Mouse (Mus musculus) intestine, embryonic 15.5 days (tissue): ENCODE data around the gene Lrit3. TPM values are rescaled to one million over a fixed set of nuclear protein-coding genes. Genes with fewer than 3 reads are reported as not detected.

Experiments
- ATAC-seq: fragments of 200-750 bp; cut with Nextera tagmentation; 2 replicates; pipeline ENCODE4 v1.8.0; 2017; ENCODE audit warnings: moderate TSS enrichment, moderate library complexity
- H3K27ac ChIP-seq: fragments of 300-500 bp; sonication (generic); 2 replicates; pipeline ENCODE4 v1.5.1; 2015; ENCODE audit warnings: mild to moderate bottlenecking, inconsistent platforms
- H3K27me3 ChIP-seq: fragments of 300-500 bp; sonication (generic); replicated peaks from 2 replicates; pipeline ENCODE4 v1.6.1; 2015; ENCODE audit warnings: inconsistent platforms
- H3K36me3 ChIP-seq: fragments of 300-500 bp; sonication (generic); 2 replicates; pipeline ENCODE4 v1.6.1; 2015; ENCODE audit warnings: inconsistent platforms
- H3K4me1 ChIP-seq: fragments of 300-500 bp; sonication (generic); replicated peaks from 2 replicates; pipeline ENCODE4 v1.6.1; 2015; ENCODE audit warnings: inconsistent platforms
- H3K4me2 ChIP-seq: fragments of 300-500 bp; sonication (generic); replicated peaks from 2 replicates; pipeline ENCODE4 v1.6.1; 2015; ENCODE audit warnings: mild to moderate bottlenecking, inconsistent platforms
- H3K4me3 ChIP-seq: fragments of 300-500 bp; sonication (generic); replicated peaks from 2 replicates; pipeline ENCODE4 v1.5.1; 2015; ENCODE audit warnings: inconsistent platforms
- H3K9ac ChIP-seq: fragments of 300-500 bp; sonication (generic); 2 replicates; pipeline ENCODE4 v1.6.1; 2015; ENCODE audit warnings: inconsistent platforms
- H3K9me3 ChIP-seq: fragments of 300-500 bp; sonication (generic); 2 replicates; pipeline ENCODE4 v1.6.1; 2016; ENCODE audit warnings: inconsistent platforms
- WGBS: fragments of 180-500 bp; shearing (Covaris S2); methylation state at CpG from one replicate; pipeline ENCODE4 v1.1.7; 2015; 5-methylcytosine and 5-hydroxymethylcytosine counted together
- polyA plus RNA-seq: library from polyadenylated mRNA; unstranded; fragments of >200 nt; fragmentation: Nextera tagmentation; extraction: Ambion mirVana; gene quantifications from 2 replicates; pipeline ENCODE4 v1.2.1, GENCODE M21; 2015

The Lrit3 gene
- polyA plus RNA-seq, 1 experiment from 2014 or later = not detected

GRCm38 (mm10) chr3:129824146-129824545, 20.3 kb upstream of the Lrit3 start:
- no peak overlapping the region for H3K4me2 ChIP-seq
- H3K27ac ChIP-seq = no peak overlapping the region
- peaks cover 19% of the 10 kb centered on the region for H3K36me3 ChIP-seq
- no peaks in the 10 kb centered on the region for H3K27me3 ChIP-seq
- no peak for ATAC-seq
- H3K9ac ChIP-seq = no peak overlapping the region
- H3K4me1 ChIP-seq = peaks cover 4% of the 10 kb centered on the region; the same call in 1 of the 2 replicates
- H3K4me3 ChIP-seq = no peak overlapping the region
- H3K9me3 ChIP-seq = no peaks in the 10 kb centered on the region
- 94% methylated on average over 4 of the region's 4 CpGs for WGBS

- Histone ChIP-seq H3K4me3 (no peak overlapping the region), H3K9ac (no peak overlapping the region), H3K36me3 (peaks cover 16% of the 10 kb centered on the region), H3K27ac (no peak overlapping the region), H3K4me2 (no peak overlapping the region), H3K27me3 (no peaks in the 10 kb centered on the region), H3K4me1 (peaks cover under 1% of the 10 kb centered on the region; the same call in 1 of the 2 replicates), H3K9me3 (no peaks in the 10 kb centered on the region)
- WGBS = 57% methylated on average over 5 of the region's 5 CpGs
- ATAC-seq = peak; percentile 62
These were observed 19.5 kb upstream of the Lrit3 start for GRCm38 (mm10) chr3:129823293-129823692.

GRCm38 (mm10) chr3:129822206-129822775, 18.5 kb upstream of the Lrit3 start, which contains the start of gene Rrh:
Gene Rrh (minus strand): TSS chr3:129822587.
- ATAC-seq = no peak
- no peak within 1 kb of the TSS for H3K4me3 ChIP-seq
- no peak within 1 kb of the TSS for H3K9ac ChIP-seq
- no peak within 1 kb of the TSS for H3K27ac ChIP-seq
- WGBS = 91% methylated on average over 11 of the region's 11 CpGs
- H3K4me2 ChIP-seq = no peak within 1 kb of the TSS
- peaks cover 16% of the 10 kb centered on the region for H3K36me3 ChIP-seq
- no peaks in the 10 kb centered on the region for H3K27me3 ChIP-seq
- no peaks in the 10 kb centered on the region for H3K9me3 ChIP-seq
- H3K4me1 ChIP-seq = no peaks in the 10 kb centered on the region

- no peak for ATAC-seq
These were observed 17.9 kb upstream of the Lrit3 start for GRCm38 (mm10) chr3:129821736-129822135.

GRCm38 (mm10) chr3:129820847-129821246, 17.0 kb upstream of the Lrit3 start:
- no peaks in the 10 kb centered on the region for H3K9me3 ChIP-seq
- H3K36me3 ChIP-seq = peaks cover 10% of the 10 kb centered on the region
- H3K4me1 ChIP-seq = no peaks in the 10 kb centered on the region
- no peak overlapping the region for H3K9ac ChIP-seq
- no peak for ATAC-seq
- H3K4me2 ChIP-seq = no peak overlapping the region
- no peaks in the 10 kb centered on the region for H3K27me3 ChIP-seq
- 59% methylated on average over 9 of the region's 9 CpGs for WGBS
- no peak overlapping the region for H3K4me3 ChIP-seq
- no peak overlapping the region for H3K27ac ChIP-seq

More at GRCm38 (mm10) chr3:129821736-129822135, 17.9 kb upstream of the Lrit3 start:
- Histone ChIP-seq H3K27me3 (no peaks in the 10 kb centered on the region), H3K4me1 (no peaks in the 10 kb centered on the region), H3K9ac (no peak overlapping the region), H3K36me3 (peaks cover 16% of the 10 kb centered on the region), H3K27ac (no peak overlapping the region), H3K9me3 (no peaks in the 10 kb centered on the region), H3K4me2 (no peak overlapping the region), H3K4me3 (no peak overlapping the region)
- 83% methylated on average over 8 of the region's 8 CpGs for WGBS

GRCm38 (mm10) chr3:129799011-129799410, 4.8 kb downstream of the Lrit3 start:
- Histone ChIP-seq H3K9ac (no peak overlapping the region), H3K36me3 (no peaks in the 10 kb centered on the region), H3K4me2 (no peak overlapping the region), H3K27ac (no peak overlapping the region), H3K4me3 (no peak overlapping the region), H3K9me3 (no peaks in the 10 kb centered on the region), H3K4me1 (no peaks in the 10 kb centered on the region), H3K27me3 (no peaks in the 10 kb centered on the region)
- ATAC-seq = no peak
- WGBS = 62% methylated on average over 2 of the region's 2 CpGs

- Histone ChIP-seq H3K36me3 (no peaks in the 10 kb centered on the region), H3K4me3 (no peak overlapping the region), H3K27me3 (no peaks in the 10 kb centered on the region), H3K9ac (no peak overlapping the region), H3K27ac (no peak overlapping the region), H3K4me1 (no peaks in the 10 kb centered on the region), H3K9me3 (no peaks in the 10 kb centered on the region), H3K4me2 (no peak overlapping the region)
- ATAC-seq = no peak
- WGBS = 86% methylated on average over 11 of the region's 11 CpGs
These were observed 5.3 kb downstream of the Lrit3 start for GRCm38 (mm10) chr3:129798551-129798950.

GRCm38 (mm10) chr3:129797341-129797740, 6.5 kb downstream of the Lrit3 start:
- ATAC-seq = no peak
- Histone ChIP-seq H3K36me3 (no peaks in the 10 kb centered on the region), H3K9ac (no peak overlapping the region), H3K4me1 (no peaks in the 10 kb centered on the region), H3K27ac (no peak overlapping the region), H3K4me3 (no peak overlapping the region), H3K27me3 (no peaks in the 10 kb centered on the region), H3K4me2 (no peak overlapping the region), H3K9me3 (no peaks in the 10 kb centered on the region)
- 74% methylated on average over 5 of the region's 5 CpGs for WGBS

GRCm38 (mm10) chr3:129793801-129794200, 10.0 kb downstream of the Lrit3 start:
- Histone ChIP-seq H3K27ac (no peak overlapping the region), H3K36me3 (no peaks in the 10 kb centered on the region), H3K4me3 (no peak overlapping the region), H3K9ac (no peak overlapping the region), H3K9me3 (no peaks in the 10 kb centered on the region), H3K4me1 (no peaks in the 10 kb centered on the region), H3K4me2 (no peak overlapping the region), H3K27me3 (no peaks in the 10 kb centered on the region)
- ATAC-seq = no peak
- 81% methylated on average over 5 of the region's 5 CpGs for WGBS

GRCm38 (mm10) chr3:129782746-129783145, 21.1 kb downstream of the Lrit3 start:
- Histone ChIP-seq H3K9ac (no peak overlapping the region), H3K36me3 (no peaks in the 10 kb centered on the region), H3K4me2 (no peak overlapping the region), H3K9me3 (no peaks in the 10 kb centered on the region), H3K27me3 (no peaks in the 10 kb centered on the region), H3K4me1 (no peaks in the 10 kb centered on the region), H3K27ac (no peak overlapping the region), H3K4me3 (no peak overlapping the region)
- 90% methylated on average over 3 of the region's 3 CpGs for WGBS
- ATAC-seq = no peak

- no peak overlapping the region for H3K27ac ChIP-seq
- no peaks in the 10 kb centered on the region for H3K36me3 ChIP-seq
- H3K9ac ChIP-seq = no peak overlapping the region
- H3K4me2 ChIP-seq = no peak overlapping the region
- no peak overlapping the region for H3K4me3 ChIP-seq
- no peaks in the 10 kb centered on the region for H3K4me1 ChIP-seq
- no peaks in the 10 kb centered on the region for H3K27me3 ChIP-seq
- no peak for ATAC-seq
- H3K9me3 ChIP-seq = no peaks in the 10 kb centered on the region
- WGBS = 51% methylated on average over 10 of the region's 10 CpGs
These were observed 22.4 kb downstream of the Lrit3 start for GRCm38 (mm10) chr3:129781435-129781834.

- no peak for ATAC-seq
- Histone ChIP-seq H3K27ac (no peak overlapping the region), H3K36me3 (no peaks in the 10 kb centered on the region), H3K4me1 (no peaks in the 10 kb centered on the region), H3K4me3 (no peak overlapping the region), H3K4me2 (no peak overlapping the region), H3K27me3 (no peaks in the 10 kb centered on the region), H3K9me3 (no peaks in the 10 kb centered on the region), H3K9ac (no peak overlapping the region)
- 82% methylated on average over 6 of the region's 6 CpGs for WGBS
These were observed 32.6 kb downstream of the Lrit3 start for GRCm38 (mm10) chr3:129771210-129771609.
